Mouse (Mus musculus) midbrain, embryonic 11.5 days (tissue): Measurements from ENCODE around the gene Sytl3. TPM values are rescaled to one million over a fixed set of nuclear protein-coding genes. Genes with fewer than 3 reads are reported as not detected.
A peak's percentile ranks its signal among the peaks of the same experiment; 100 is the strongest.

Experiments
- ATAC-seq: fragments of 200-750 bp; cut with Nextera tagmentation; 2 replicates; pipeline ENCODE4 v1.8.0; 2017; ENCODE audit warnings: moderate TSS enrichment, moderate library complexity; ENCODE audit not compliant: low FRiP score
- DNase-seq: peaks from one replicate; pipeline ENCODE4 v3.0.0; 2015; ENCODE audit warnings: low spot score; ENCODE audit errors: missing footprints
- H3K27ac ChIP-seq: fragments of 300-500 bp; sonication (generic); 2 replicates; pipeline ENCODE4 v1.5.1; 2014; ENCODE audit warnings: low read depth, low read length
- H3K27me3 ChIP-seq: fragments of 300-500 bp; sonication (generic); 2 replicates; pipeline ENCODE4 v1.6.1; 2014; ENCODE audit warnings: mild to moderate bottlenecking, low read length, moderate library complexity, mixed read lengths; ENCODE audit not compliant: control insufficient read depth, insufficient read depth
- H3K36me3 ChIP-seq: fragments of 300-500 bp; sonication (generic); 2 replicates; pipeline ENCODE4 v1.6.1; 2014; ENCODE audit warnings: mild to moderate bottlenecking, low read length, moderate library complexity, mixed read lengths; ENCODE audit not compliant: control insufficient read depth, insufficient read depth
- H3K4me1 ChIP-seq: fragments of 300-500 bp; sonication (generic); 2 replicates; pipeline ENCODE4 v1.6.1; 2014; ENCODE audit warnings: low read length; ENCODE audit not compliant: control insufficient read depth, insufficient read depth
- H3K4me2 ChIP-seq: fragments of 300-500 bp; sonication (generic); 2 replicates; pipeline ENCODE4 v1.6.1; 2014; ENCODE audit warnings: mild to moderate bottlenecking, moderate library complexity
- H3K4me3 ChIP-seq: fragments of 300-500 bp; sonication (generic); 2 replicates; pipeline ENCODE4 v1.5.1; 2014; ENCODE audit warnings: low read depth, low read length
- H3K9ac ChIP-seq: fragments of 300-500 bp; sonication (generic); 2 replicates; pipeline ENCODE4 v1.6.1; 2014; ENCODE audit warnings: low read length
- H3K9me3 ChIP-seq: fragments of 300-500 bp; sonication (generic); 2 replicates; pipeline ENCODE4 v1.6.1; 2016; ENCODE audit warnings: low read length; ENCODE audit not compliant: control insufficient read depth
- WGBS: fragments of 180-500 bp; shearing (Covaris S2); extraction: QIAGEN DNeasy Blood & Tissue Kit; methylation state at CpG from one replicate; pipeline ENCODE4 v1.1.7; 2014; 5-methylcytosine and 5-hydroxymethylcytosine counted together
- polyA plus RNA-seq: library from polyadenylated mRNA; unstranded; fragments of >200 nt; fragmentation: Nextera tagmentation; extraction: Ambion mirVana; gene quantifications from 2 replicates; pipeline ENCODE4 v1.2.1, GENCODE M21; 2014

Sytl3 gene
- polyA plus RNA-seq, 1 experiment from 2014 or later, result not detected

- Histone ChIP-seq H3K4me2 (peak overlapping the region; percentile 70), H3K27ac (no peak overlapping the region), H3K4me3 (peak overlapping the region; percentile 29), H3K9ac (peak overlapping the region; percentile 44), H3K27me3 (peaks cover 25% of the 10 kb centered on the region), H3K9me3 (no peaks in the 10 kb centered on the region), H3K4me1 (peaks cover 15% of the 10 kb centered on the region), H3K36me3 (no peaks in the 10 kb centered on the region)
- ATAC-seq (peak; percentile 36; the same call in 1 of the 2 replicates), DNase-seq (peak; percentile 95)
- WGBS, result 10% methylated on average over 23 of the region's 23 CpGs
Measured at GRCm38 (mm10) chr17:6778771-6779509, 120.0 kb downstream of the Sytl3 start.

GRCm38 (mm10) chr17:6779632-6780031 lies 120.7 kb downstream of the Sytl3 start:
- ATAC-seq (no peak), DNase-seq (no peak)
- Histone ChIP-seq H3K4me1 (peaks cover 15% of the 10 kb centered on the region), H3K36me3 (no peaks in the 10 kb centered on the region), H3K27me3 (peaks cover 25% of the 10 kb centered on the region), H3K4me2 (peak overlapping the region; percentile 70; the same call in 1 of the 2 replicates), H3K4me3 (no peak overlapping the region; the same call in 1 of the 2 replicates), H3K27ac (no peak overlapping the region), H3K9ac (no peak overlapping the region), H3K9me3 (no peaks in the 10 kb centered on the region)
- WGBS, result 37% methylated on average over 7 of the region's 7 CpGs

- peaks cover 25% of the 10 kb centered on the region for H3K27me3 ChIP-seq
- H3K9me3 ChIP-seq, result no peaks in the 10 kb centered on the region
- no peak overlapping the region for H3K4me3 ChIP-seq
- H3K4me2 ChIP-seq, result no peak overlapping the region
- H3K4me1 ChIP-seq, result peaks cover 15% of the 10 kb centered on the region
- no peak for DNase-seq
- no peak for ATAC-seq
- H3K36me3 ChIP-seq, result no peaks in the 10 kb centered on the region
- H3K27ac ChIP-seq, result no peak overlapping the region
- no peak overlapping the region for H3K9ac ChIP-seq
- WGBS, result 60% methylated on average over 4 of the region's 4 CpGs
Measured at GRCm38 (mm10) chr17:6780521-6781115, 121.7 kb downstream of the Sytl3 start.

- Histone ChIP-seq H3K9ac (no peak overlapping the region), H3K9me3 (no peaks in the 10 kb centered on the region), H3K27me3 (peaks cover 25% of the 10 kb centered on the region), H3K27ac (no peak overlapping the region), H3K4me2 (peak overlapping the region; percentile 97), H3K36me3 (no peaks in the 10 kb centered on the region), H3K4me1 (peaks cover 15% of the 10 kb centered on the region), H3K4me3 (no peak overlapping the region; the same call in 1 of the 2 replicates)
- no peak for ATAC-seq
- DNase-seq, result no peak
- WGBS, result 47% methylated on average over 6 of the region's 6 CpGs
Measured at GRCm38 (mm10) chr17:6781273-6781672, 122.4 kb downstream of the Sytl3 start.

GRCm38 (mm10) chr17:6782033-6782526 lies 123.2 kb downstream of the Sytl3 start:
- no peak overlapping the region for H3K27ac ChIP-seq
- no peaks in the 10 kb centered on the region for H3K9me3 ChIP-seq
- no peaks in the 10 kb centered on the region for H3K36me3 ChIP-seq
- H3K27me3 ChIP-seq, result peaks cover 25% of the 10 kb centered on the region
- ATAC-seq, result peak; percentile 2; the same call in 1 of the 2 replicates
- H3K9ac ChIP-seq, result peak overlapping the region; percentile 70
- peak overlapping the region; percentile 97 for H3K4me2 ChIP-seq
- WGBS, result under 1% methylated on average over 21 of the region's 21 CpGs
- DNase-seq, result peak; percentile 96
- H3K4me1 ChIP-seq, result peaks cover 15% of the 10 kb centered on the region
- peak overlapping the region; percentile 74 for H3K4me3 ChIP-seq

GRCm38 (mm10) chr17:6782611-6783005 lies 123.7 kb downstream of the Sytl3 start, which contains the start of gene Ezr:
Gene Ezr (minus strand): TSS chr17:6782784.
- WGBS, result 0% methylated on average over 52 of the region's 52 CpGs
- Histone ChIP-seq H3K4me3 (peak within 1 kb of the TSS; percentile 74), H3K27ac (no peak within 1 kb of the TSS; the same call in 1 of the 2 replicates), H3K9ac (peak within 1 kb of the TSS; percentile 70), H3K9me3 (no peaks in the 10 kb centered on the region), H3K4me2 (peak within 1 kb of the TSS; percentile 97), H3K36me3 (no peaks in the 10 kb centered on the region), H3K27me3 (peaks cover 25% of the 10 kb centered on the region), H3K4me1 (peaks cover 15% of the 10 kb centered on the region)
- DNase-seq (peak; percentile 97), ATAC-seq (peak; percentile 70)

GRCm38 (mm10) chr17:6783006-6783661 lies 124.2 kb downstream of the Sytl3 start:
- WGBS, result under 1% methylated on average over 55 of the region's 58 CpGs
- Histone ChIP-seq H3K27ac (no peak overlapping the region; the same call in 1 of the 2 replicates), H3K9me3 (no peaks in the 10 kb centered on the region), H3K36me3 (no peaks in the 10 kb centered on the region), H3K4me2 (peak overlapping the region; percentile 97), H3K27me3 (peaks cover 25% of the 10 kb centered on the region), H3K4me1 (peaks cover 15% of the 10 kb centered on the region), H3K4me3 (peak overlapping the region; percentile 74), H3K9ac (peak overlapping the region; percentile 70)
- ATAC-seq (peak; percentile 70), DNase-seq (peak; percentile 96)

- peak overlapping the region; percentile 70; the same call in 1 of the 2 replicates for H3K9ac ChIP-seq
- no peaks in the 10 kb centered on the region for H3K36me3 ChIP-seq
- no peak for DNase-seq
- H3K4me1 ChIP-seq, result peaks cover 12% of the 10 kb centered on the region
- H3K9me3 ChIP-seq, result no peaks in the 10 kb centered on the region
- peak overlapping the region; percentile 74 for H3K4me3 ChIP-seq
- whole genome bisulfite sequencing, result 47% methylated on average over 10 of the region's 10 CpGs
- no peak overlapping the region for H3K27ac ChIP-seq
- peak overlapping the region; percentile 97 for H3K4me2 ChIP-seq
- ATAC-seq, result no peak
- H3K27me3 ChIP-seq, result peaks cover 25% of the 10 kb centered on the region
Measured at GRCm38 (mm10) chr17:6783756-6784357, 125.0 kb downstream of the Sytl3 start.
